Mouse (Mus musculus) brown adipose tissue, adult 24 weeks (tissue): ENCODE results near the gene Fbxo40. TPM values are rescaled to one million over a fixed set of nuclear protein-coding genes. Genes with fewer than 3 reads are reported as not detected.

Source experiments
- H3K27ac ChIP-seq: fragments of 200-500 bp; replicated peaks from 2 replicates; pipeline ENCODE4 v1.5.1; 2012; ENCODE audit warnings: low read depth, mild to moderate bottlenecking, low read length
- H3K4me1 ChIP-seq: fragments of 200-500 bp; 2 replicates; pipeline ENCODE4 v1.6.1; 2012; ENCODE audit warnings: low read length, mixed read lengths; ENCODE audit not compliant: control insufficient read depth, insufficient read depth, insufficient read length
- H3K4me3 ChIP-seq: fragments of 200-500 bp; 2 replicates; pipeline ENCODE4 v1.5.1; 2012; ENCODE audit warnings: low read depth, mild to moderate bottlenecking, low read length, moderate library complexity; ENCODE audit not compliant: insufficient read depth
- polyA plus RNA-seq: library from polyadenylated mRNA; stranded (reverse); fragments of >200 nt; gene quantifications from 2 replicates; pipeline ENCODE4 v1.2.4, GENCODE M21; 2012; ENCODE audit not compliant: missing spikeins, insufficient read depth, insufficient read length

Fbxo40 gene
- polyA plus RNA-seq, 1 experiment: 4.8 TPM

GRCm38 (mm10) chr16:36983796-36984195 is 6.5 kb downstream of the Fbxo40 start:
- H3K4me3 ChIP-seq: no peak overlapping the region
- H3K27ac ChIP-seq: no peak overlapping the region
- no peaks in the 10 kb centered on the region for H3K4me1 ChIP-seq

- no peaks in the 10 kb centered on the region for H3K4me1 ChIP-seq
- H3K4me3 ChIP-seq: no peak overlapping the region
- H3K27ac ChIP-seq: no peak overlapping the region
Measured at GRCm38 (mm10) chr16:36979127-36979526, 11.1 kb downstream of the Fbxo40 start.

GRCm38 (mm10) chr16:36963415-36963814 is 26.9 kb downstream of the Fbxo40 start:
- no peaks in the 10 kb centered on the region for H3K4me1 ChIP-seq
- H3K4me3 ChIP-seq: no peak overlapping the region
- no peak overlapping the region for H3K27ac ChIP-seq

- H3K4me3 ChIP-seq: no peak overlapping the region
- no peak overlapping the region for H3K27ac ChIP-seq
- H3K4me1 ChIP-seq: no peaks in the 10 kb centered on the region
Measured at GRCm38 (mm10) chr16:36955106-36955505, 35.2 kb downstream of the Fbxo40 start.

GRCm38 (mm10) chr16:36951029-36951428 is 39.2 kb downstream of the Fbxo40 start:
- H3K4me3 ChIP-seq: no peak overlapping the region
- no peaks in the 10 kb centered on the region for H3K4me1 ChIP-seq
- H3K27ac ChIP-seq: no peak overlapping the region

- H3K4me3 ChIP-seq: no peak overlapping the region
- H3K4me1 ChIP-seq: no peaks in the 10 kb centered on the region
- H3K27ac ChIP-seq: no peak overlapping the region
Measured at GRCm38 (mm10) chr16:36949614-36950336, 40.5 kb downstream of the Fbxo40 start.

GRCm38 (mm10) chr16:36947646-36948197 is 42.5 kb downstream of the Fbxo40 start:
- H3K4me1 ChIP-seq: no peaks in the 10 kb centered on the region
- no peak overlapping the region for H3K27ac ChIP-seq
- no peak overlapping the region for H3K4me3 ChIP-seq

GRCm38 (mm10) chr16:36946459-36947159 is 43.7 kb downstream of the Fbxo40 start:
- no peak overlapping the region for H3K27ac ChIP-seq
- peaks cover 4% of the 10 kb centered on the region; the same call in 1 of the 2 replicates for H3K4me1 ChIP-seq
- H3K4me3 ChIP-seq: no peak overlapping the region

- H3K4me1 ChIP-seq: peaks cover 13% of the 10 kb centered on the region; the same call in 1 of the 2 replicates
- no peak overlapping the region for H3K27ac ChIP-seq
- H3K4me3 ChIP-seq: no peak overlapping the region
Measured at GRCm38 (mm10) chr16:36944895-36945424, 45.3 kb downstream of the Fbxo40 start.

- no peak overlapping the region for H3K27ac ChIP-seq
- no peak overlapping the region for H3K4me3 ChIP-seq
- H3K4me1 ChIP-seq: peaks cover 13% of the 10 kb centered on the region; the same call in 1 of the 2 replicates
Measured at GRCm38 (mm10) chr16:36943591-36943990, 46.7 kb downstream of the Fbxo40 start.

- Histone ChIP-seq H3K27ac (peak overlapping the region; percentile 47), H3K4me3 (no peak overlapping the region), H3K4me1 (peaks cover 13% of the 10 kb centered on the region; the same call in 1 of the 2 replicates)
Measured at GRCm38 (mm10) chr16:36941895-36942294, 48.4 kb downstream of the Fbxo40 start.

GRCm38 (mm10) chr16:36941137-36941727 is 49.0 kb downstream of the Fbxo40 start:
- peak overlapping the region; percentile 48 for H3K27ac ChIP-seq
- H3K4me1 ChIP-seq: peaks cover 15% of the 10 kb centered on the region; the same call in 1 of the 2 replicates
- no peak overlapping the region for H3K4me3 ChIP-seq

- H3K27ac ChIP-seq: peak overlapping the region; percentile 96
Measured at GRCm38 (mm10) chr16:36935814-36936213, 54.5 kb downstream of the Fbxo40 start.

GRCm38 (mm10) chr16:36934841-36935620 is 55.2 kb downstream of the Fbxo40 start, which contains the start of gene Hcls1:
Hcls1 (plus strand) TSS chr16:36934983.
- H3K4me3 ChIP-seq: peak within 1 kb of the TSS; percentile 61
- peaks cover 9% of the 10 kb centered on the region; the same call in 1 of the 2 replicates for H3K4me1 ChIP-seq
- peak within 1 kb of the TSS; percentile 96 for H3K27ac ChIP-seq

More at GRCm38 (mm10) chr16:36935814-36936213, 54.5 kb downstream of the Fbxo40 start:
- Histone ChIP-seq H3K4me1 (peaks cover 14% of the 10 kb centered on the region; the same call in 1 of the 2 replicates), H3K4me3 (peak overlapping the region; percentile 61)
